ENCODE assay signal across 10 mouse cellular contexts in genomic region chr7:45300270-45300669, GRCm38 (mm10). TPM values are rescaled to one million over a fixed set of nuclear protein-coding genes. Genes with fewer than 3 reads are reported as not detected.
A peak's percentile ranks its signal among the peaks of the same experiment; 100 is the strongest.
DNase-seq lines count a peak whose midpoint lies in the region; ATAC-seq lines count a peak whose summit lies in the region.
"Had no signal": no experiment of that assay in that cellular context is flagged by ENCODE, and none has a peak within 500 bp of the region (broad histone marks: within the 10 kb centered on the region; RNA-seq: fewer than 3 reads in every experiment).

No protein-coding gene starts in this region.

- ATAC-seq in inflammation-experienced regulatory T-cells, adult 6 months: no peak

- DNase-seq in CD4-positive helper T cell, adult 2 months (ENCODE audit: low read depth, low spot score): peak; percentile 50
- peak; percentile 68 for DNase-seq in MN1 (ENCODE audit: low spot score)
- DNase-seq in cerebellum, postnatal 25 days: peak; percentile 80 to 91
- DNase-seq in gastrocnemius, postnatal 36 days: peak; percentile 37 to 50
- DNase-seq in layer of hippocampus, adult 11-12 months (ENCODE audit: low spot score): peak; percentile 74
- peak; percentile 62 for DNase-seq in lung, postnatal 25 days (ENCODE audit: low spot score)
- peak; percentile 86 to 88 for DNase-seq in right cerebral cortex, postnatal 10 days (ENCODE audit: low spot score in 2 of 2)

- intact Hi-C loops in gastrocnemius, postnatal 36 days (cut with DNase I): loop anchor here (5.0 kb wide), 2 partner anchors 97 to 137 kb away; partner anchors contain the start of genes Ruvbl2 and Snrnp70

RNA-seq across cellular contexts. Expression of gene Slc6a21, which starts 23.0 kb away (rescaled TPM):
- not detected for total RNA-seq in gastrocnemius, postnatal 36 days (2021)
- under 1 TPM in 1 of 3 experiments, not detected in 2; 0.50 TPM for polyA plus RNA-seq in inflammation-experienced regulatory T-cells, adult 6 months (2017; shearing (Covaris generic))
- polyA plus RNA-seq: heart, embryonic 13.5 days; stomach, embryonic 15.5 days had no signal

RNA-seq across cellular contexts. Expression of gene Trpm4, which starts 33.3 kb away (rescaled TPM):
- total RNA-seq in gastrocnemius, postnatal 36 days (2021): 10 to 100 TPM; 20.1 to 20.7 TPM
- polyA plus RNA-seq in inflammation-experienced regulatory T-cells, adult 6 months (2017; shearing (Covaris generic)): 10 to 100 TPM; 17.2 to 21.7 (median 19.3) TPM

RNA-seq across cellular contexts. Expression of gene Hrc, which starts 34.8 kb away (rescaled TPM):
- total RNA-seq in gastrocnemius, postnatal 36 days (2021): 100 to 1,000 TPM; 818 to 890 TPM
- not detected for polyA plus RNA-seq in inflammation-experienced regulatory T-cells, adult 6 months (2017; shearing (Covaris generic))

RNA-seq across cellular contexts. Expression of gene Slc6a16, which starts 59.4 kb away (rescaled TPM):
- not detected for total RNA-seq in gastrocnemius, postnatal 36 days (2021)
- not detected for polyA plus RNA-seq in inflammation-experienced regulatory T-cells, adult 6 months (2017; shearing (Covaris generic))
- polyA plus RNA-seq: stomach, embryonic 15.5 days had no signal
